Mouse (Mus musculus) inflammation-experienced regulatory T-cells, adult 6 months (primary cell): ENCODE results near the gene Atxn7l3. TPM values are rescaled to one million over a fixed set of nuclear protein-coding genes. Genes with fewer than 3 reads are reported as not detected.

Experiments used
- ATAC-seq: one replicate; pipeline ENCODE4 v1.8.0; 2017
- polyA plus RNA-seq, 3 experiments: library from polyadenylated mRNA; unstranded; fragments of 100-300 nt; shearing (Covaris generic); gene quantifications; one replicate each; pipeline ENCODE4 v1.2.1; 2017

Atxn7l3 gene
- polyA plus RNA-seq, 3 experiments from 2014 or later = 6.5 to 8.0 (median 6.9) TPM

- ATAC-seq = no peak
These were observed 22.4 kb upstream of the Atxn7l3 start for GRCm38 (mm10) chr11:102318576-102319409.

GRCm38 (mm10) chr11:102317901-102318575 lies 21.6 kb upstream of the Atxn7l3 start:
- peak; percentile 19 for ATAC-seq

GRCm38 (mm10) chr11:102317298-102317900 lies 21.0 kb upstream of the Atxn7l3 start:
- ATAC-seq = peak; percentile 12

GRCm38 (mm10) chr11:102316572-102317297 lies 20.3 kb upstream of the Atxn7l3 start:
- peak; percentile 45 for ATAC-seq

- no peak for ATAC-seq
These were observed 19.5 kb upstream of the Atxn7l3 start for GRCm38 (mm10) chr11:102315690-102316571.

GRCm38 (mm10) chr11:102314321-102314720 lies 17.9 kb upstream of the Atxn7l3 start:
- no peak for ATAC-seq

GRCm38 (mm10) chr11:102312586-102312985 lies 16.2 kb upstream of the Atxn7l3 start:
- no peak for ATAC-seq

GRCm38 (mm10) chr11:102311966-102312365 lies 15.5 kb upstream of the Atxn7l3 start:
- ATAC-seq = no peak

GRCm38 (mm10) chr11:102310768-102311695 lies 14.6 kb upstream of the Atxn7l3 start:
- ATAC-seq = no peak

- no peak for ATAC-seq
These were observed 13.6 kb upstream of the Atxn7l3 start for GRCm38 (mm10) chr11:102309821-102310617.

- ATAC-seq = peak; percentile 97
These were observed 12.5 kb upstream of the Atxn7l3 start for GRCm38 (mm10) chr11:102308979-102309378.

GRCm38 (mm10) chr11:102308104-102308503 lies 11.7 kb upstream of the Atxn7l3 start:
- no peak for ATAC-seq

- ATAC-seq = no peak
These were observed 8.9 kb upstream of the Atxn7l3 start for GRCm38 (mm10) chr11:102305359-102305758.

- ATAC-seq = no peak
These were observed 7.7 kb upstream of the Atxn7l3 start for GRCm38 (mm10) chr11:102304141-102304540.

- no peak for ATAC-seq
These were observed 3.4 kb upstream of the Atxn7l3 start for GRCm38 (mm10) chr11:102299839-102300238.

GRCm38 (mm10) chr11:102297577-102298556 lies 1.4 kb upstream of the Atxn7l3 start:
- ATAC-seq = peak; percentile 14

- ATAC-seq = peak; percentile 15
These were observed 596 bp downstream of the Atxn7l3 start for GRCm38 (mm10) chr11:102295598-102296471.
